Mouse (Mus musculus): ENCODE data around the gene Aldh3a1.

Gene Aldh3a1

DNA sequence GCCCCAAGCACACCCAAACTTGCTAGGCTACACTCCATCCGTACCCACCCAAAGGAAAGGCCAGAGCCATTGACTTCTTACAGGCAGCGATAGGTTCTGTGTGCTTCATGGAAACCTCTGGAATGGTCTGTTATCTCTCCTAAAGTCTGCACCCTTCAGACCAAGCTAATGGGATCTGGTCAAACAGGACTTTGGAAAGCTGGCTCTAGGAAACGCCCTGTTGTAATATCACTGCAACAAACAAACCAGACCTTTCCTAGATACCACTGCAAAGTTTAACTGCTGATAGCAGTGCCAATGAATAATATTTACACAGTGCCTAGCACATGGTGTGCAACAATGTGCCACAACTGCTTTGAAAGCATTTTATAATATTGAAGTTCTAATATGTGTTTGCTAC is 28.7 kb downstream of the Aldh3a1 start:
- DNase-seq (ENCODE audit: low read depth), result no peak

DNA sequence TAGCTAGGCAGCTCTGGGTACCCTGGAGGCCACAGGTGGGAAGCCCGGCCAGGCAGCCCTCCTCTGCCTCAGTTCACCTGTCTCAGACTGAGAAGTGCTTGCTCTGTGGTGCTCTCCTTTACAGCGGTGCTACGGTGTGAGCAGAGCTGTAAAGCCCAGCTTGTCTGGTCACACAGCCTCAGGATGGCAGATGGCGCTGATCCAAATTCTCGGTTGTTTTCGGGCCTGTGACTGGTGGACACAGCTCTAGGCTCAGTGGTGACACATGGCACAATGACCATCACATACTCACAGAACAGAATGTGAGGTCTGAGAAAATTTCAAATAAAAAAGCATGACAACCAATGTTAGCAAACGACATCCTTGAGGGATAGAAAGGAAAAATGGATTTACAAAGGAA is 37.1 kb downstream of the Aldh3a1 start:
- DNase-seq (ENCODE audit: low read depth), result no peak

DNA sequence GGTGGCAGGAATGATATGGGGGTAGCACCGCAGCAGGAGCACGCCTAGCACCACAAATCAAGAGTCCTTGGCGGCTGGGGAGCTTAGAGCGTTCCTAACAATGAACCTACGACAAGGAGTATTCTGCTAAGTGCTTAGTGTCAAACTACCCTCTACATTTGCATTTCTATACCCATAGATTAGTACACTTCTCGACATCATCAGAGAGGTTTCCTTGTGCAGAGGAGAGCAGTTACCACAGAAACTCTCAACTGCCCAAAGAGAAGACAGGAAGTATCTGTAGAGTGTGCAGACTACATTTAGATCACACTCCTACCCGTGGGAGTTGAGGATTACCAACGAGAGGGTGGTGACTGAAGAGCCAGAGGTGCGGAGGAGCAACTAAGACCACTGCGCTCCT is 44.4 kb downstream of the Aldh3a1 start:
- no peak for DNase-seq (ENCODE audit: low read depth)

DNA sequence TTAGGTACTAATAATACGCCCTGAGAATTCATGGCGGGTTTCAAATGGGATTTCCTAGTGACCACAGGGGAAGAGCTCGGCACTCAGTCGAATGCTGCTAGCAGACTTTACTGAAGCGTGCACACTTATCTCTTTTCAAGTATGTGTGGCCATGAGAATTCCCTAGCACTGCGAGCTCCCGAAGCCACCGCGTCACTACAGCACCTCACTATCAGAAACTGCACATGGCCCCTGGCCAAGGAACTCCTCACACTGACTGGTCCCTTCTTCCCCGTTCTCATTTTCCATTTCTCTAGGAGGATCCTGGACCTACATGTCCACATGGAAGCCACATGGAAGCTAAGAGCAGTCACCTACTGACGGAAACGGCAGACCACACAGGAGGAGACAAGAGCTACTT is 45.5 kb downstream of the Aldh3a1 start:
- DNase-seq (ENCODE audit: low read depth), result no peak

DNA sequence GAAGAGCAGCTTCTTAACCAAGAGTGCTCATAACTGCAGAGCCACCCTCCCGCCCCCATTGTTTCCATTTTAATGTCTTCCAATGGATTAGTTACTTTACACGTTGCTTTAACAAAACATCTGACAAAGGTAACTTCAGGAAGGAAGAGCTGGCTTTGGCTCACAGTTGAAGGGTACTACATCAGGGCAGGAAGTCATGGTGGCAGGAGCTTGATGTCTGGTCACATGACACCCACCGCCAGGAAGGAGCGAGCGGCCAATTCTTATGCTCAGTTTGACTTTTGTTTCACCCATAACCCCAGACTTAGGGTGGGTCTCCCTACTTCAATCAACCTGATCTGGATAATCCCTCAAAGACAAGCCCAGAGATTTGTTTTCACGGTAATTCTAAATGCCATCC is 51.8 kb downstream of the Aldh3a1 start:
- DNase-seq (ENCODE audit: low read depth), result no peak

DNA sequence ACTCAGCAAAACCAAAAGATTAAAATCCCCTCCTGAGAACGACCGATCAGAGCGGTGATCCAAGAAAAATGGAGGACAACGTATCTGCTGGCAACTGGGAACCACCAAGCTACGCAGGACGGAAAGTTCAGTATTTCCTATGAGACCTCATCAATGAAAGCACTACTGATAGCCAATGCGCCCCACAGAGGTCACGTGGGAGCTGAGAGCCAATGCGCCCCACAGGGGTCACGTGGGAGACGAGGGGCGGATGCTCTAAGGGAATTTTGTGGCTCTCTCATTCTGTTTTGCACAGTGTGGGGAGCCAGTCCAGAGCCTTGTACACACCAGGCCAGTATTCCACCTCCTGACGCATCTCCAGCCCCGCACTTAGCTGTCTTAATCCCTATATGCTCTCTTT is 55.2 kb downstream of the Aldh3a1 start:
- DNase-seq (ENCODE audit: low read depth), result no peak

DNA sequence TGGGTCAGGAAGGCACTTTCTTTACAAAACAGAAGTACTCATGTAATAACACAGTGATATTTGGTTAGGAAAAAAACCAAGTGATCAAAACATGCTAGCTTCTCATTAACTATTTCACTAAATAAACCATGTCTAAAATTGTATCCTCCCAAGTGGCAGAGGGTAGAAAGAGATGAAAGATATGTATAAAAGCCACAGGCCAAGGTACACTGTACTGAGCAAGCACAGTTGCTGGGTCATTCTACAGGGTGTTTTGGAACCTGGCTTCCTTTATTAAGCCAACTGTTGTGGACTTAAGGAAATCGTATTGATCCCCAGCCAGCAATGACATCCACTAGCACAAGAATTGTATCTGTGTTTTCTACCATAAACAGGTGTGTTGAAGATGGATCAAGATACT is 56.5 kb downstream of the Aldh3a1 start:
- DNase-seq (ENCODE audit: low read depth), result no peak

DNA sequence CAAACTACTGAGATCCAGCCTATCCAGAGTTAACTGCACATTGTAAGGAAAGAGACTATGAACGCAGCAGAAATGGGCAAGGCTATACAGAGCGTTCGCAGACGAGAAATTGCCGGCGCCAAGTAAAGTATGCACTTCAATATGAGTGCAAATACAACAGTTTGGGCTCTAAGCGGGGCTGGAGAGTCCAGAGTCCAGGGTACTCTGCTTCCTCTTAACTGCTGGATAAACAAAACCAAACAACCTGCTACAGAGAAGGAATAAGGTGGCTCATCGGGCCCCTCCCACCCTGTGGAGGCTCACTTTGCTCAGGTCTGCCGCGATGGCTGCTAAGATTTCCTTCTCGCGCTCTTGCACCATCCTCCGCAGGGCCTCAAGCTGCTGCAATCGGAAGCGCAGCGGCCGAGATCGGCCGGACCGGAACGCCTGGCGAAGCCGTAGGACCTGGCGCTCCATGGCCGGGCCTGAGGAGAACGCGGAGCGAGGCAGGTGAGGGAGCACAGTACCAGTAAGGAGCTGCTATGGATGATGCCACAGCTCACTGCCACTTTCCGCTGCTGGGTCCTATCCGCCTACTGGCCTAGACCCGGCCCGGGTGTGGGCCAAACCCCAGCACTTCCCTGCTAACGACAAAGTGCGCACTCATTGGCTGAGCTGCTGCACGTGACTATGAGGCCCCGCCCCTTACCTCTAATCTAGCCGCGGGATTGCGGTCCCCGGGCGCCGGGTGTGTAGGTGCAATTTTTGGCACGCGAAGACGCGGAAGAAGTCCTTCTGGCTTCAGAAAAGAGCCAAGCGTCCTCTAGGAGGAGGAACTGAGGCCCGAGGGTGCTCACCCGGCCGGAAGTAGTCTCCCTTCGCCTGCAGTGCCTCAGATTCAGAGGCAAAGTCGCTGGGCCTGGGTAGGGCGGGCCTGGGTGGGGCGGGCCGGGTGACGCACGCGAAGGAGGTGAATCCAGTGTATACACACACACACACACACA is 59.5 kb downstream of the Aldh3a1 start, which contains the start of gene Aldh3a2:
Gene Aldh3a2 (minus strand): TSS at position 914 of the 983 bp plus-strand sequence.
- DNase-seq (ENCODE audit: low read depth), result peak; percentile 91

All from c-Kit-positive CD71-negative TER-119-negative erythroid progenitor cells, embryonic 14.5 days (primary cell).